19 mouse cellular contexts compared by ENCODE assay signal in genomic region chr16:55631048-55631447, GRCm38 (mm10).
A peak's percentile ranks its signal among the peaks of the same experiment; 100 is the strongest.
DNase-seq lines count a peak whose midpoint lies in the region; TF ChIP-seq lines count a peak whose summit lies in the region.
"Had no signal": no experiment of that assay in that cellular context is flagged by ENCODE, and none has a peak within 500 bp of the region (broad histone marks: within the 10 kb centered on the region; RNA-seq: fewer than 3 reads in every experiment).

No protein-coding gene starts in this region.

- H3K4me3 ChIP-seq in embryonic fibroblast, embryonic 13.5 days (ENCODE audit: insufficient read depth, low read length), result no peak overlapping the region
- H3K4me3 ChIP-seq: erythroblast, embryonic 14.5 days; forebrain, embryonic 10.5 days; gastrocnemius, adult 2 months; heart, embryonic 13.5 days; hindbrain, embryonic 15.5 days had no signal

- TF ChIP-seq POLR2A in embryonic fibroblast, embryonic 13.5 days (IDR thresholded peaks at IDR 0.05; ENCODE audit: low read depth, low read length), result no peak

- DNase-seq in 3134 (ENCODE audit: extremely low read depth, insufficient read length, low spot score), result peak; percentile 48
- DNase-seq in CD4-positive helper T cell, adult 2 months (ENCODE audit: low read depth, low spot score), result peak; percentile 17
- DNase-seq in naive thymus-derived CD4-positive, alpha-beta T cell, adult 2 months (ENCODE audit: low read depth), result peak; percentile 16
- no peak for DNase-seq in cerebellum, adult 18-20 months
- no peak for DNase-seq in right cerebral cortex, adult 18-20 months
- no peak for DNase-seq in retina, postnatal 1 day
- DNase-seq: adrenal gland, adult 2 months; adrenal gland, postnatal 36 days; cerebellum, adult 8-10 months; cerebellum, postnatal 14 days; gastrocnemius, adult 2 months; gastrocnemius, postnatal 25 days; heart, adult 11 months; heart, postnatal 36 days had no signal

- no peak for TF ChIP-seq CTCF in embryonic fibroblast, embryonic 13.5 days (IDR thresholded peaks at IDR 0.05; ENCODE audit: borderline replicate concordance, insufficient read depth, low read length)

- H3K27ac ChIP-seq in embryonic fibroblast, embryonic 13.5 days (ENCODE audit: insufficient read depth, low read length), result peak overlapping the region; percentile 61
- H3K27ac ChIP-seq: forebrain, embryonic 10.5 days; gastrocnemius, adult 2 months; heart, embryonic 13.5 days; hindbrain, embryonic 15.5 days had no signal

- H3K4me1 ChIP-seq in embryonic fibroblast, embryonic 13.5 days (ENCODE audit: control insufficient read depth, insufficient read depth, low read length), result peaks cover 3% of the 10 kb centered on the region
- H3K4me1 ChIP-seq: forebrain, embryonic 10.5 days; heart, embryonic 13.5 days; hindbrain, embryonic 15.5 days had no signal

Comparison
In these comparisons a context has a peak if more than half of its experiments do, and no peak if none do; other contexts are left out.
1. DNase-seq: peak in 3134 (single experiment), CD4-positive helper T cell, adult 2 months (single experiment) and naive thymus-derived CD4-positive, alpha-beta T cell, adult 2 months (single experiment); none in cerebellum, adult 18-20 months (0 of 2), right cerebral cortex, adult 18-20 months (single experiment) and retina, postnatal 1 day (single experiment).